Mouse (Mus musculus) brain, embryonic 14.5 days (tissue): ENCODE measurements around the gene Atxn7l3b.

Experiments
- CTCF ChIP-seq: fragments of 200-500 bp; IDR thresholded peaks from 2 replicates; pipeline ENCODE4 v1.5.1; 2012; ENCODE audit warnings: inconsistent platforms, mild to moderate bottlenecking, moderate library complexity, borderline replicate concordance; ENCODE audit not compliant: insufficient read depth, insufficient read length; ENCODE audit errors: extremely low read depth
- POLR2A ChIP-seq: fragments of 200-500 bp; IDR thresholded peaks from 2 replicates; pipeline ENCODE4 v1.6.1; 2012; ENCODE audit warnings: mild to moderate bottlenecking, inconsistent platforms, borderline replicate concordance; ENCODE audit not compliant: poor library complexity, insufficient read depth, insufficient read length, severe bottlenecking; ENCODE audit errors: extremely low read depth

- no peak for TF ChIP-seq CTCF
- peak; percentile 86 for TF ChIP-seq POLR2A
These were observed at the start of gene Atxn7l3b for GRCm38 (mm10) chr10:112928452-112929221.
